Mouse (Mus musculus) thymus, postnatal 0 days (tissue): Measurements from ENCODE around the gene Gm5678. TPM values are rescaled to one million over a fixed set of nuclear protein-coding genes. Genes with fewer than 3 reads are reported as not detected.

ENCODE experiments used
- DNase-seq: peaks from one replicate; pipeline ENCODE4 v3.0.0-alpha.2; 2015; ENCODE audit warnings: low spot score
- polyA plus RNA-seq: library from polyadenylated mRNA; unstranded; fragments of >200 nt; fragmentation: Nextera tagmentation; extraction: Ambion mirVana; gene quantifications from 2 replicates; pipeline ENCODE4 v1.2.1, GENCODE M21; 2015

Gene Gm5678
- 0.18 and 0.25 TPM in 2 replicates for polyA plus RNA-seq

DNA sequence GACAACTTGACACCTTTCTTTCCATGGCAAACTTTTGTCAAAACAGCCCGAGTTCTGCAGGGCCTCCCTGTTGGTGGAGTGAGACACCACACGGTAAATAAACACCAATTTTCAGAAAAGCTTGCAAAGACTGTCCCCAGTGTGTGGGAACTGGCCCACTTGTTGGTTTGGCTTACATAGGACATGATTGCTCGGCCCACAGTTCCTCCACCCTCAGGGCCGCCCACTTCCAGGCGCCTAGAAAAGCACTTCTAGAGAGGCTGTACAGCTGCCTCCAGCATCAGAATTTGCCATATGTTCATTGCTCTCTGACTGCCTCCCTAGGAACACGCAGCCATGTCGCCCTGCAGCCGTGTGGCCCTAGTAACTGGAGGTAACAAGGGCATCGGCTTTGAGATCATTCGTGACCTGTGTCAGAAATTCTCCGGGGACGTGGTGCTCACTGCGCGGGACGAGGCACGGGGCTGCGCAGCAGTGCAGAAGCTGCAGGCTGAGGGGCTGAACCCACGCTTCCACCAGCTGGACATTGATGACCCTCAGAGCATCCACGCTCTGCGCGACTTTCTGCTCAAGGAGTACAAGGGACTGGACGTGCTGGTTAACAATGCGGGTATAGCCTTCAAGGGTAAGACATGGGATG, at the start of gene Gm5678:
Gene Gm5678 (plus strand): TSS at position 337 of the 640 bp plus-strand sequence.
- no peak for DNase-seq

DNA sequence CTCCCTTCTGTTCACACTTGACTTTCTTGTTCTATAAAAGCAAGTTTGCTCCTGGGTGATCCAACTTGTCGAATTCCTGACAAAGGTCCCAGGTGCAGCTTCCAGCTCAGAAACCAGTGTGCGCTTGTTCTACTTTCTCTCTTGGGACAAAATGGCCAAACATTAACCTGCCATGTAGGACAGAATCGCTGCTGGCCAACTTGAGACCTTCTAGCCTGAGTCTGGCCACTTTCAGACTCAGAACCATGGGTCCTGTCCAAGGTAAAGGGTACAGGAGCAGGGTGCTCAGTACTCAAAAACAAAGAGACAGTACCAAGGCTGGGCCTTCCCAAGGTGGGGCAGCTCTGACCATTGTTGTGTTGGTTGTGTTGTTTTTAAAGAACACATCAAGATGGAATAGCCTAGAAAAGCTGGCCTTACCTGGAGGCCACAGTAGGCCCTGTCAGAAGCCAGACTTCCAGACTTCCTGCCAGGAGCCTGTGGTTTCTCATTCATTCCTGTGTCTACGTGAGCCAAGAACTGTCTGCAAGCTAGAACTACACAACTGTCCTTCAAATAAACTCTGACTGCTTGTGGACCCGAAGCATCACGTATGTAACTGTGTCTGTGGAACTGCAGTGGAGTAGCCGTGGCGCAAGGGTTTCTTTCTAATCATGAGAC, 49.4 kb upstream of the Gm5678 start:
- no peak for DNase-seq

DNA sequence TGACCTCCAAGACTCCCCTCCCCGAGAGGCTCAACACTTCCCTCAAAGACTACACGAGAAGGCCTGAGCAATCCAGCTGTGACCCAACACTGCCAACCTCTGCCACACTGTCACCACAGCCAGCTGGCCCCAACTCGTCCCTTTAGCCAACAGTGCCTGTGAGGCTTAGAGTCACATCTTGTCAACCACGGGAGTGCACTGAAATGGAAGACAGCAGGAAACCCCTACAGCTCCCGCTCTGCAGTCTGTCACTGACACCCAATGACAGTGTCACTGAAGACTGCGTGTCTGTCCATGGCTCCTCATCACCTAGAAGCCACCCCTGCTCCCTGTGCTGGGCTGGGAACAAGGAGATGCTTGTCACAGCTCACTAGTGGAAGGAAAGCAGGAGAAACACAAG, 46.8 kb upstream of the Gm5678 start:
- DNase-seq = no peak

DNA sequence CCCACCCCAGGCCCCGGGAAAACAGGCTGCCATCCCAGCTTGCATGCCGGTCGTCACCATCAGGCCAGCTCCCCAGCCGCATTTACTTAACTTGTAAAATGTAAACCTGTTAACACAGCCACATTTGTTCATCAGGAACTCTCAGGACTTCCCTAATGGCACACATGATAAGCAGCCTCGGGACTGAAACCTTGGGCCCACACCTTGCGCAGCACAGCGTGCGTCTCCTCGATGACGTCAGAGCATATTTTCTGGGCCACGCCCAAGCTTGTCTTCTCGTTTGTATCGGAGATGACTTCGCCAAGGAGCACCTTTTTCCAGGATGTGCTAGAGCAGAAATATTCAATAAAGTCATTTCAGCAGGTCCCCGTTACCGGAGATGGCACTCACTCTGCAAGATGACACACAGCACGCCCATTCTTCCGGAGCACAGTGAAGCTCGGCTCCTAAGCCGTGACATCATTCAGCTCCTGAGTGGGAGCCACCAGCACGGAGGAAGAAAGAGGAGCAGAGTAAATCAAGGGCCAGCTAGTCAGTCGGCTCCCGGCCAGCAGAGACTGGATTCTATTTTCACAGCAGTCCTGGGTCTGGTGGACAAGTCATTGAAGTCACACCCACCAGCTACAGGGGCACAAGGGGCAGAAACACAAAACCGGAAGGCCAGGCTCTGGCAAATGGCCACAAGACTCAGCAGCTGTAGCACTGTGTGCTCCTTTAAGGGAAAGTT, 42.8 kb upstream of the Gm5678 start:
- DNase-seq = peak; percentile 40

DNA sequence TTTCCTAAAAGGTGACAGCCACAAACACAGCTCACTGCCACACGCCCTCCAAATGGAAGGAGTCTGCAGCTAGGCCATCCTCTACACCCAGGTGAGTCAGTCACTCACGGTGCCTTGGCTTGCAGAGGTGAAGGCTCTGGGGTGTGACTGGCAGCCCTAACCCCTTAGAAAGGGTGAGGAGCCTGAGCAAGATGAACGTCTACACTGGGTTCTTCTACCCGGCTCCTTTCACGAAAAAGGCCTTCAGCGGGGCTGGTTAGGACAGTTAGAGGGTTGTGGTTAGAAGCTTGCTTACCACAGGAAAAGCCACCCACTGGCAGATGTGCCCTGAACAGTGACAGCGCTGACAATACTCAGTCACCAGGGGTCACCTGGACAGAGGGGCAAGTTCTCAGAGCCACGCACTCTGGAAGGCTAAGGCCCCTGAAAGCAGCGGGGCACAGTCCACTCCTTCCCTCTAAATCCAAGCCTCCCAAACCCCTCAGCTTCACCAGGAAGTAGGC, 42.1 kb upstream of the Gm5678 start:
- peak; percentile 72 for DNase-seq

DNA sequence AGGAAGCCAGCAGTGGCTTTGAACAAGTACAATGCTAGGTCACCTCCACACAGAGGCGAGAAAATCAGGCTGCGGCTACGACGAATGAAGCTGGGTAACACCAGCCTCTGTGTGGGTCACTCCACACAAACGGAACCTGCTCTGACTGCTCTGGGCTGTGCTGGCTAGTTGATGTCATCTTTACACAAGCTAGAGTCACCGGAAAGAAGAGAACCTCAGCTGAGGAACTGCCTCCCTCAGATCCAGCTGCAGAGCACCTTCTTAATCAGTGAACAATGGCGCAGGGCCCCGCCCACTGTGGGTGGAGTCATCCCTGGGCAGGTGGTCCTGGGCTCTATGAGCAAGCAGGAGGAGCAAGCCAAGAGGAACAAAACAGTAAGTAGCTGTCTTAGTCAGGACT, 41.5 kb upstream of the Gm5678 start:
- DNase-seq = peak; percentile 90

DNA sequence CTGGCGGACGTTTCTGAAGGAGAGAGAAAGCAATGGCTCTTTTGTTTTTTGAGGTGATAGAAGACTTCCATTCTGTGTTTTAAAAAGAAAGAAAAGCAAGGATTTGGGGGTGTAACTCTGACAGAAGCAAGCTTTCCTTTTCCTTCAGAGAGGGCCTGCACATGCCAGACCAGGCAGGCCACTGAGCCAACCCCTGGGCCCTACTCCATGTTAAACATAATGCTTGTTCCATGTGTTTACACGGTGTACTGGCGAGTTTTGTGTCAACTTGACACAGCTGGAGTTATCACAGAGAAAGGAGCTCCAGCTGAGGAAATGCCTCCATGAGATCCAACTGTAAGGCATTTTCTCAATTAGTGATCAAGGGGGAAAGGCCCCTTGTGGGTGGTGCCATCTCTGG, 39.6 kb upstream of the Gm5678 start:
- no peak for DNase-seq

DNA sequence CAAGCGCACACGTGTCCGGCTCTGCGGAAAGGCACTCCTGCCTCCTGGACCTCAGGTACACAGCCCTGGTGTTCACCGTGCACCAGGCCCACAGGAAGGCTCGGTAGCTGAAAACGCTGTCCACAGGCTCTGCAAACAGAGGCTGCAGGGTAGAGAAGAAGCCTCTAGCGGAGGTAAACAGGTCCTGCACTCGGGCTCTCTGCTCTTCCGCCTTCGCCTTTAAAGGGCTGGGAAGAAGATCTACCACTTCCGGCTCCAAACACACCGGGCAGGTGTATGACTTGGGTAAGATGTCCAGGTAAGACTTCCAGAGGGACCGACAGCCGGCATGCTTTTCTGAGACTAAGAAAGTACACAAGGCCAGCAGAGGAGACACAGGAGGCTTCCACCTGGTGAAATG, 37.0 kb upstream of the Gm5678 start:
- DNase-seq = no peak

DNA sequence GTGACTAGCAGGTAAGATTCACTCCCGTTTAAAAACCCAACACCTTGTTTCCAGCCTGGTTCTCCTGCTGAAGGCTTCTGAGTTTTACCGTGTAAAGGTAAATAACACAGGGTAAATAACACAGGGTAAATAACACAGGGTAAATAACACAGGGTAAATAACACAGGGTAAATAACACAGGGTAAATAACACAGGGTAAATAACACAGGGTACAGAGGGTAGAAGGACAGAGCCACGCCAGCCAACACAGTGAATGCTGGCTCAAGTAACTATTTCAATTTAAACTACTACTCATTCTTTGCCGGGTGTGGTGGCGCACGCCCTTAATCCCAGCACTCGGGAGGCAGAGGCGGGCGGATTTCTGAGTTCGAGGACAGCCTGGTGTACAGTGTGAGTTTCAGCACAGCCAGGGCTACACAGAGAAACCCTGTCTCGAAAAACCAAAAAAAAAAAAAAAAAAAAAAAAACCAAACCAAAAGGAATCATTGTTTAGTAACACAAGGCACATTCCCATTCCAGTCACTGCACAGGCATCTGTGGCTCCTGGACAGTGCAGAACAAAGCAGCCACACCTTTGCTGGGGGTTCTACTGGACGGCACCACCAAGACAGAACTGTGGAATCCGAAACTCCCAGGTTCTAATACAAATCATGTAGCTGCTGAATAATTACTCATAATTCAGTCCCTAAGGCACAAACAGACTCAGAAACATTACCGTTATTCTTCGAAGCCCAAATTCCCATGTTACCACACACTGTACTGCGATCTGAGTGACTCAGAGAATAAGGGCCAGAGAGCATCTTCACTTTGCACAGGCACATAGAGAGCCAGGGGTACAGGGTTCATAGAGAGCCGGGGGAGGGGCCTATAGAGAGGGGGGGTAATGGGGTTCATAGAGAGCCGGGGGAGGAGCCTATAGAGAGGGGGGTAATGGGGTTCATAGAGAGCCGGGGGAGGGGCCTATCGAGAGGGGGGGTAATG, 36.2 kb upstream of the Gm5678 start:
- no peak for DNase-seq

DNA sequence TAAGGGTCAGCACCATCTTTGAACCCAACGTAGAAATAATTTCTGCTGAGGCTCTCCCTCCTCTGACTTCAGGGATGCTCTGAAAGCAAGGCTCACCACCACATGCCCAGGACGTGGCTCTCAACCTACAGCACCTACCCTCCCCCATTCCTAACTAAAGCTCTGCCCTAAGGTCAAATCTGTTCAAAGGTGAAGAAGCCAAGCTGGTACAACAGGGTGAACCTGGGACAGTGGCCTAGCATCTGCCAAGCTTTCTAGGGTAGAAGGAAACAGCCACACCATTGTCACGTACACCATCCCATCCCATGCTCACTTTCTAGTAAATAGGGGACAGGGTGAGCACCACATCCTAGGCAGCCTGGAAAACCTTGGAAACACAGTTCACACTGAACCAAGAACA, 35.2 kb upstream of the Gm5678 start:
- DNase-seq = no peak

DNA sequence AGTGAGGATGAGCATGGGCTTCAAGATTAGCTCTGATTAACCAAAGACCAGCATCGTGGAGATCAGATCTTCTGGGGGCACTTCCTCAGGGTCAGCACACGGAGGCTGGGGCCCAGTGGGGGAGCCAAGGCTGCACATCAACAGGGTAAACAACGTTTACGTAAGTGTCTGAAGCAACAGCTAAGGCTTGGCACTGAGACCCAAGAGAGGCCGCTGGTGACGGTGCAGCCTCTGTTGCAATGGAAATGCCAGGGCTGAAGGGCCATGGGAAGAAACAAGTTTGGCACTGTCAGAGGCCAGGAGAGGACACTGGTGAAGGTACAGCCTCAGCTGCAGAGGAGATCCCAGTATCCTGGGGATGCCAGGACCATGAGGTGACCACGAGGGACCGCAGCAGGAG, 34.5 kb upstream of the Gm5678 start:
- no peak for DNase-seq

DNA sequence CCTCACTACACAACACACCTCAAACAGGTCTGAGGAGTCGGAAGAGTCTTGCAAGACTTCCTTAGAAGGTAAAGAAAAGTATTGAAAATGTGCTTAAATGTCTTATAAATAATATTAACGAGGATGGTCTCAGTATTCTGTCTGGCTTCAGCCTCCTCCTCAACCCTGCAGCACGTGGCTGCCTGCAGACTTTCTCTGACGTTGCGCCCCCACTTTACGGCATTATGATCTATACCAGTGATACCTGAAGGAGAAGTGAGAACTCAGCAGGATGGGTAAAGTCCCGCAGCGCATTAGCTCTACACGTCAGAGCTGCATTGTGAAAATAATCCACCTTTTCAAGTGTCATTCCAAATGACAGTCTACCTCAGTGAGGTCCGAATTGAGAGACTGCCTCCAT, 33.4 kb upstream of the Gm5678 start:
- no peak for DNase-seq

DNA sequence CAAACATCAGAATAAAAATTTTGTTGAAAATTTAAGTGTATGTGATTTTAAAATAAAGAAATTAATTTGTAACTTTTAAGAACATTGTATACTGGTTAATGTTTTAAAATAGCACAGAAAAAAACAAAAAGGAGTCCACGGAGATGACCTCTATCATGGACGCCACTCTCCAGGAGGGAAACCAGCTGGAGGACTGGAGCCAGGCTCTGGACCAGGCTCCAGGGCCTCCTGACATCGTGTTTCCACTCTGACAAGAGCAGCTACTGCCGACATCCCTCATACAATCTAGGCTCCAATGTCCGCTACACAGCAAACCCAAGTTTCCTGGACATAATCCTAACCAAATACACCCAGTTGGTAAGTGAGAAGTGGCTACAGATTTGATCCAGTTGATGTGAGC, 32.1 kb upstream of the Gm5678 start:
- no peak for DNase-seq

DNA sequence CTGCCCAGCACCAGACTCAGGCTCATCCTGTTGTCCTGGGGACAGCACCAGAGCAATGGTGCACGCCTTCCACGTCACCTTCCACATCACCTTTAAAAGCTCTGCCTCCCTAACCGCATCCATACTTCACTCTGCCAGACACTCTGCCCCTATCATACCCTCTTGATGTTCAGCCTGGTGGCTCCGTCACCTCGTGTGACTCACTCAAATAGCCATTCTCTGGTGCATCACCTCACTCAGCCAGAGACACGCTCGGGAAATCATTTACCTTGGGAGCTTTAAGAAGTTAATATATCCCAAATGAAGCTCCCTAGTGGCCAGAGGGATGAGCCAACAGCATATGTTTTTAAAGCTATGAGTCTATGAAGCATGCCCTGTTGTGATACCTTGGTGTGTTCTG, 31.1 kb upstream of the Gm5678 start:
- DNase-seq = no peak

DNA sequence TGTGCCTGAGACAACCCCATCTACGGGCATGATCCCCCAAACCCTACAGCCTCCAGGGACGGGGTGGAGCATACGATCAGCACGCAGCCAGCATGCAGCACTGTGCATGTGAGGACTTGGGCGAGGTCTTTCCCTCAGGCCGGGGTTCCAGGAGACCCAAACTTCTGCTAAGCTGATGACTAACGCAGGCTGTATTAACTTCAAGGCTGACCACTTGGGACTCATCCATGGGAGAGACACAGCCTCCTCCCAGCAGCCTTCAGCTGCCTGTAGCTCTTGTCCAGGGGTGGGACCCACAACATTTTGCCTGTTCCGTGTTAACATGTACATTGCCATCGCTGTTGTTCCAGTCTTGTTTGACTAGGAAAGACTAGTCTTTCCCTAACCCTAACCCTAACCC, 30.3 kb upstream of the Gm5678 start:
- no peak for DNase-seq

DNA sequence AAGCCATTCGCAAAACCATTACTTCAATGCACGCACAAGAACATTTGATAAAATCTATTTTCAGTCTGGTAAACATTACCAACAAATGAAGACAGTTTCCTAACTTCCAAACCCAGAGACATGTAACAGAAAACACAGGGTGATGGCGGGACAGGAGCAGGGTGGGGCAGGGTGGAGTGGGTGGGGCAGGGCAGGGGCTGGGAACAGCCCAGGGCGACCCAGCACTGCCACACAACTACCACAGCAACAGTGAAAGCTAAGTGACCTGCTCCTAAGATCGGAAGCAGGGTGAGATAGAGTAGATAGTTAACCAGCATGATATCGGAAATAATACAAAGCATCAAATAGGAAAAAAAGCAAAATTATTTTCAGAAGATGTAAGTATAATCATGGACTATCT, 28.4 kb upstream of the Gm5678 start:
- no peak for DNase-seq

DNA sequence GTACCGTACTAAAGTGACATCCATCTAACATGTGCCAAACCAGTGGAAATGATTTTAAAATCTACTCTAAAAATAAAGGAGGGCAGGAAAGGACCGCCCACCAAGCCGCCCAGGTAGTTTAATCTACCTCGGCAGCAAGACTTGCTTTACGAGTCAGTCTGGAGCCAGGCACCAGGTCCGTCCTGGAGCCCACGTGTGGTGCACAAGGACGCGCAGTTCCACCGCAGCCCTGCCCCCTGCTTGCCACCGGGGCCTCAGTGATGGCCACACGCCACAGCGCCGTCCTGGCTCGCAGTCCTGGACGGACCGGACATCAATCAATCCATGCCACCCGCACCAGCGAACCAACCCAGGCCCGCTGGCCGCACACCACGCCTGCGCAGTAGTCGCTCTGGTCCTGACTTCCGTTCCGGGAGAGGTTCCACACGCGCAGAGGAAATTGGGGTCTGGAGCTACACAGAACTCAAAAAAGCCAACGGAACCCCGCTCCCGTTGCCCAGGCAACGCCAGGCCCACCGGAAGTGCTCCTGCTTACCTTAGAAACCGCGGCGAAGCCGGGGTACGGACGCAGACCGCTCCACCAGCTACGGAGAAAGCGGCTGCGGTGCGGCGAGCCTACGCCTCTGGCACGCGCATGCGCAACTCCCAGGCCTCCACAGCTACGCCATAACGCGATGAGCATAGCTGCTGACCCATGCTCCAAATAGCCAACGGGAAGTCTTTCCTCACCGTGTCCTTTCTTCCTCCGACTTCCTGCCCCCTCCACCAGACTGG, 24.3 kb upstream of the Gm5678 start, which contains the start of gene Setd4:
Gene Setd4 (minus strand): TSS at position 625 of the 774 bp plus-strand sequence.
- DNase-seq = peak; percentile 89

DNA sequence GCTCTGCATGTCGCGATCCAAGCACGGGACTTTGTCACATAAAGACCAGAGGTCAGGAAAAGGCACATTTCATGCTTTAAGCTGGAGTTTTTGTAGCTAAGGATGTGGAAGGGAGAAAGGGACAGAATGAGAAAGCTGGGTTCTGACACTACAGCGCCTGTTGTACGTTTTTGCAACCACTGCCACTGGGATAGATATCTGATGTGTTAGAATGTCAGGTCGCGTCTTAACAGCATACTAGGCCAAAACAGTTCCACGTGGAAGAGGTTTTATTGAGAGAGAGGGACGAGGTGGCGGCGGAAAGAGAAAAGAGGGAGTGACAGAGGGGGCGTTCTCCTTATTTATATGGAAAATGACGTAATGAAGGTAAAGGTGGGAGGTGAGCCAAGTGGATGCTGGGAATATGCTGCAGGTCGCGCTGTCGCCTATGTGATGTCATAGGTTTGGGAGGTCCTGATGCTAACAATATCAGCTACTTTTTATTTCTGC, 23.4 kb upstream of the Gm5678 start:
- DNase-seq = no peak

DNA sequence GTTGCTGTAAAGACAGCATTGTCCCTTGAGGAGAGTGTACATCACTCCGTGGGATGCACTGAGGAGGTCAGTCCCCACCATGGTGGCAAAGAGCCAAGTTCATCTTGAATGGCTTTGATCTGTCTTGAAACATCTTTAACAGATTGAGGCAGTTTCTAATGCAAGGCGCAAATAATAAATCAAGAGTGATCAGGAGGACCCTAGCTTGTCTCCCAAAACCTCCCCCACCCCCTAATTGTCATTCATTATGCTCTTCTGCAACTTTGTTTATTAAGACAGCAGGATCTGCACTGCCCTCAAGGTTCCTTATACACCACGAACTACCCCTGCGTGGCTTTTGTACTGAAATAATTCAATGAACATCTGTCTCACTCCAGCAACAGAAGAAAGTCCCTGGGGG, 22.3 kb upstream of the Gm5678 start, which contains the start of gene Cbr1:
Gene Cbr1 (plus strand): TSS at position 301 of the 400 bp plus-strand sequence.
- DNase-seq = no peak

DNA sequence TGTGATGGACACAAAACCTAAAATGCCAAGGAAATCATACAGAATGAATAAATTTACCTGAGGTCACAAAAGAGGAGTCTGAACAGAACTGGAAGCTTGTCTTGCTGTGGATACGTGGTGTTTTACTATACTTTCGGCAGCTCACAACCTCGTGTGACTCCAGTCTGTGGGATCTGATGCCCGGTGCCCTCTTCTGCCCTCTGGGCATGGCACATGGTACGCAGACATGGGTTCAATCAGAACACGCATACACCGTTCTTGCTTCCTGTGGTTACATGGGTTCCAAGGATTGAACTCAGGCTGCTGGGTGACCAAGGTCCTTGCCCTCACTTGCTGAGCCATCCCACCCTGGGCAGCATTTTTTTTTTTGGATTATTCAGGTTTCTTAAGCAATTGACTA, 21.8 kb upstream of the Gm5678 start:
- DNase-seq = no peak
